Mouse (Mus musculus) megakaryocyte, embryonic 14.5 days (primary cell): ENCODE measurements around the gene Mpo. TPM values are rescaled to one million over a fixed set of nuclear protein-coding genes. Genes with fewer than 3 reads are reported as not detected.

Experiments used
- H3K27me3 ChIP-seq: replicated peaks from 2 replicates; pipeline ENCODE3; 2012; ENCODE audit warnings: inconsistent platforms
- H3K36me3 ChIP-seq: replicated peaks from 2 replicates; pipeline ENCODE3; 2012; ENCODE audit warnings: low read length, inconsistent platforms, mixed read lengths
- H3K4me1 ChIP-seq: 2 replicates; pipeline ENCODE4 v1.6.1; 2012; ENCODE audit warnings: inconsistent platforms
- H3K4me3 ChIP-seq: replicated peaks from 2 replicates; pipeline ENCODE3; 2012; ENCODE audit warnings: moderate library complexity, mild to moderate bottlenecking, inconsistent platforms
- H3K9me3 ChIP-seq: 2 replicates; pipeline ENCODE4 v1.6.1; 2012; ENCODE audit warnings: inconsistent platforms
- FLI1 ChIP-seq: IDR thresholded peaks from 2 replicates; pipeline ENCODE4 v1.6.1; 2012; ENCODE audit warnings: low read length, inconsistent platforms, mixed read lengths
- GATA1 ChIP-seq: IDR thresholded peaks from 3 replicates; pipeline ENCODE4 v1.6.1; 2012; ENCODE audit warnings: mixed read lengths, low read length, inconsistent platforms, borderline replicate concordance
- polyA plus RNA-seq: library from polyadenylated mRNA; stranded (reverse); fragments of >175 nt; gene quantifications from 2 replicates; pipeline ENCODE4 v1.2.3, GENCODE M21; 2012; ENCODE audit warnings: low replicate concordance; ENCODE audit not compliant: insufficient read depth

Mpo gene
- polyA plus RNA-seq, 1 experiment: 297 TPM

GRCm38 (mm10) chr11:87750521-87750920 lies 42.9 kb upstream of the Mpo start:
- TF ChIP-seq GATA1 (no peak), FLI1 (no peak)
- Histone ChIP-seq H3K9me3 (no peaks in the 10 kb centered on the region), H3K4me1 (peaks cover 95% of the 10 kb centered on the region), H3K36me3 (peaks cover 11% of the 10 kb centered on the region), H3K27me3 (no peaks in the 10 kb centered on the region), H3K4me3 (peak overlapping the region; percentile 93)

GRCm38 (mm10) chr11:87751031-87751430 lies 42.4 kb upstream of the Mpo start:
- H3K27me3 ChIP-seq: no peaks in the 10 kb centered on the region
- H3K9me3 ChIP-seq: no peaks in the 10 kb centered on the region
- TF ChIP-seq FLI1 (no peak), GATA1 (no peak)
- peaks cover 91% of the 10 kb centered on the region for H3K4me1 ChIP-seq
- H3K36me3 ChIP-seq: peaks cover 6% of the 10 kb centered on the region
- H3K4me3 ChIP-seq: peak overlapping the region; percentile 90

GRCm38 (mm10) chr11:87751491-87751966 lies 41.9 kb upstream of the Mpo start:
- Histone ChIP-seq H3K36me3 (peaks cover 9% of the 10 kb centered on the region), H3K27me3 (no peaks in the 10 kb centered on the region), H3K9me3 (no peaks in the 10 kb centered on the region), H3K4me3 (peak overlapping the region; percentile 90), H3K4me1 (peaks cover 87% of the 10 kb centered on the region)
- TF ChIP-seq FLI1 (no peak), GATA1 (no peak; the same call in 2 of the 3 replicates)

- Histone ChIP-seq H3K4me3 (peak overlapping the region; percentile 90), H3K4me1 (peaks cover 81% of the 10 kb centered on the region), H3K27me3 (no peaks in the 10 kb centered on the region), H3K36me3 (peaks cover 13% of the 10 kb centered on the region), H3K9me3 (no peaks in the 10 kb centered on the region)
- TF ChIP-seq GATA1 (no peak), FLI1 (no peak)
These were observed 41.1 kb upstream of the Mpo start for GRCm38 (mm10) chr11:87752307-87752706.

- H3K4me1 ChIP-seq: peaks cover 75% of the 10 kb centered on the region
- H3K27me3 ChIP-seq: no peaks in the 10 kb centered on the region
- peaks cover 20% of the 10 kb centered on the region for H3K36me3 ChIP-seq
- peak overlapping the region; percentile 67 for H3K4me3 ChIP-seq
- no peak for TF ChIP-seq FLI1
- no peak for TF ChIP-seq GATA1
- no peaks in the 10 kb centered on the region for H3K9me3 ChIP-seq
These were observed 40.1 kb upstream of the Mpo start for GRCm38 (mm10) chr11:87753255-87753654.

- no peaks in the 10 kb centered on the region for H3K27me3 ChIP-seq
- TF ChIP-seq FLI1: no peak
- TF ChIP-seq GATA1: no peak
- peaks cover 75% of the 10 kb centered on the region for H3K4me1 ChIP-seq
These were observed 39.4 kb upstream of the Mpo start for GRCm38 (mm10) chr11:87753891-87754501.

GRCm38 (mm10) chr11:87754603-87755002 lies 38.8 kb upstream of the Mpo start:
- no peaks in the 10 kb centered on the region for H3K9me3 ChIP-seq
- H3K4me1 ChIP-seq: peaks cover 75% of the 10 kb centered on the region
- peaks cover 24% of the 10 kb centered on the region for H3K36me3 ChIP-seq
- TF ChIP-seq GATA1: no peak
- TF ChIP-seq FLI1: no peak; the same call in 1 of the 2 replicates
- H3K27me3 ChIP-seq: no peaks in the 10 kb centered on the region
- H3K4me3 ChIP-seq: peak overlapping the region; percentile 92

More at GRCm38 (mm10) chr11:87753891-87754501, 39.4 kb upstream of the Mpo start:
- Histone ChIP-seq H3K4me3 (peak overlapping the region; percentile 92), H3K9me3 (no peaks in the 10 kb centered on the region), H3K36me3 (peaks cover 24% of the 10 kb centered on the region)

- TF ChIP-seq GATA1 (no peak), FLI1 (no peak)
- Histone ChIP-seq H3K4me3 (peak overlapping the region; percentile 92), H3K9me3 (no peaks in the 10 kb centered on the region), H3K36me3 (peaks cover 25% of the 10 kb centered on the region), H3K4me1 (peaks cover 75% of the 10 kb centered on the region), H3K27me3 (no peaks in the 10 kb centered on the region)
These were observed 37.9 kb upstream of the Mpo start for GRCm38 (mm10) chr11:87755360-87756017.

GRCm38 (mm10) chr11:87756251-87756820 lies 37.0 kb upstream of the Mpo start:
- Histone ChIP-seq H3K27me3 (peaks cover under 1% of the 10 kb centered on the region), H3K9me3 (no peaks in the 10 kb centered on the region), H3K4me3 (peak overlapping the region; percentile 99), H3K4me1 (peaks cover 75% of the 10 kb centered on the region), H3K36me3 (peaks cover 30% of the 10 kb centered on the region)
- no peak for TF ChIP-seq FLI1
- no peak for TF ChIP-seq GATA1
